Mouse (Mus musculus): Measurements from ENCODE around the gene Cog1.

GRCm38 (mm10) chr11:113619420-113620080 lies 29.4 kb upstream of the Cog1 start:
- TF ChIP-seq SMC3 (IDR thresholded peaks at IDR 0.05; ENCODE audit: low read depth, low read length) (no peak), KAT2A (conservative IDR thresholded peaks at IDR 0.05; ENCODE audit: low read depth, low read length) (no peak), TAL1 (IDR thresholded peaks at IDR 0.05; ENCODE audit: low read length) (no peak), CTCF (IDR thresholded peaks at IDR 0.05 in 2 of 3, conservative IDR thresholded peaks at IDR 0.05 in 1 of 3; ENCODE audit: control insufficient read depth in 1 of 3, insufficient read depth in 1 of 3, low read depth in 2 of 3, low read length in 3 of 3, poor library complexity in 1 of 3, severe bottlenecking in 1 of 3) (no peak), POLR2A (IDR thresholded peaks at IDR 0.05; ENCODE audit: control insufficient read depth in 1 of 2, insufficient read depth in 1 of 2, low read depth in 1 of 2, low read length in 2 of 2, poor library complexity in 1 of 2) (no peak), USF1 (IDR thresholded peaks at IDR 0.05; ENCODE audit: low read depth, low read length) (no peak), EP300 (IDR thresholded peaks at IDR 0.05; ENCODE audit: low read depth in 1 of 2, low read length in 2 of 2) (no peak), MEF2A (IDR thresholded peaks at IDR 0.05; ENCODE audit: extremely low read depth, insufficient replicate concordance, low read depth, low read length, poor library complexity, severe bottlenecking) (no peak), NRF1 (IDR thresholded peaks at IDR 0.05; ENCODE audit: insufficient read depth, low read depth, low read length, poor library complexity, severe bottlenecking) (no peak), RCOR1 (IDR thresholded peaks at IDR 0.05; ENCODE audit: low read depth, low read length) (no peak), ETS1 (IDR thresholded peaks at IDR 0.05; ENCODE audit: low read depth, low read length) (no peak), GATA1 (IDR thresholded peaks at IDR 0.05; ENCODE audit: low read depth, low read length) (no peak), TCF12 (IDR thresholded peaks at IDR 0.05; ENCODE audit: low read depth, low read length) (no peak)

Data from MEL (cell line).